Mouse (Mus musculus): ENCODE measurements at regions not wholly inside any gene's neighbourhood (a gene's known extent, or its start where the extent isn't known, plus 50 kb on each side); places are given as distances from the start of the nearest gene placed in this dataset.

DNA sequence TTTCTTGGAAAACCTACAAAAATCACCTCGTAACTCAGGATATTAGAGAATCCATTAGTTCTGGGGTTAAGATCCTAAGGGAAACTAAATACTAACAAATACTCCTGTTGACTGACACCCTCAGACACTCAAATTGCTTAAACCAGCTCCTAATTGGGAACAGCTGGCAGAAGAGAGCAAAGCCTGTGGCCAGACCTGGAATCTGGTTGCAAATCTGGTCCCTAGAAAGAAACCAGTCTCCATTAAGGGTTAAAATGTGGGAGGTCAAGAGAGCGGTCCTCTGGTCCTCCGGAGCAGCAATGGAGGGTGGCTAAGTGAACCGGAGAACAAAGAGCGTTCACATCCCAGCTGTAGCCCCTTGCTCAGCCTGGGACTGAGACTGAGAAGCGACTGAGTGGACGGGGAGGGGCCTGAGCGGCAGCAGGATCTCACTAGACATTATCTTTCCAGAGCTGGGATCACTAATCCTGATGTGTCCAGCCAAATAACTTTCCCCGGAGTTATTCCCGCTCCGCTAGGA is 51.4 kb upstream of the Ptgfrn start:
- Histone ChIP-seq H3K9ac (no peak overlapping the region), H3K4me3 (no peak overlapping the region), H3K4me1 (replicated peaks) (peaks cover 28% of the 10 kb centered on the region), H3K27me3 (no peaks in the 10 kb centered on the region), H3K9me3 (no peaks in the 10 kb centered on the region), H3K27ac (replicated peaks) (peak overlapping the region; percentile 59), H3K36me3 (no peaks in the 10 kb centered on the region), H3K4me2 (0 out of 2 replicates have a peak overlapping the region, but pooled peaks have one; percentile 3)
- peak; percentile 44; the same call in 1 of the 2 replicates for ATAC-seq (ENCODE audit: low read depth)
- 24% methylated on average over 11 of the region's 11 CpGs for WGBS

Measured in neural tube, embryonic 13.5 days (tissue).